Mouse (Mus musculus) kidney, adult 2 months (tissue): ENCODE measurements around the gene Nsun2.

Experiments used
- CTCF ChIP-seq: fragments of 200-500 bp; conservative IDR thresholded peaks from 2 replicates; pipeline ENCODE4 v1.5.1; 2011; ENCODE audit warnings: low read depth, mild to moderate bottlenecking, control low read depth, low read length, moderate library complexity, mixed read lengths; ENCODE audit not compliant: insufficient read depth, insufficient read length
- POLR2A ChIP-seq: fragments of 200-500 bp; IDR thresholded peaks from one replicate; pipeline ENCODE4 v1.6.1; 2011; ENCODE audit warnings: low read depth, low read length, control low read depth

DNA sequence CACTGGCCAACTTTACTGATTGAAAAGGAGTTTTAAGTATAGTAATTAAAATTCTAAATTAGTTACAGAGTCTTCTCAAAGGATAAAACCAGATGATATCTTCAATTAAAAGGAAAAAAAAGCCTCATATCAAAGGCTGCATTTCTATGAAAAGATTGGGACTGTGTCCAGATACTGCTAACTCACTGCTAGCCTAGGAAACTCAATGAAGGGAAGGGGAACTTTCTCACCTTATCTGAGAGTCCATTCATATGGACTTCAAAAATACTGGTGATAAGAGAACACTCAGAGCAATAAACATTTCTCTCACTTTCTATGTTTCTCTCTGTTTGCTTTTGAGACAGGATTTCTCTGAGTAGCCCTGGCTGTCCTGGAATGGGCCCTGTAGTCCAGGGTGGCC, 31.0 kb downstream of the Nsun2 start:
- TF ChIP-seq CTCF = no peak
- TF ChIP-seq POLR2A = no peak
